ENCODE assay signal across 16 mouse cellular contexts in the genomic region with DNA sequence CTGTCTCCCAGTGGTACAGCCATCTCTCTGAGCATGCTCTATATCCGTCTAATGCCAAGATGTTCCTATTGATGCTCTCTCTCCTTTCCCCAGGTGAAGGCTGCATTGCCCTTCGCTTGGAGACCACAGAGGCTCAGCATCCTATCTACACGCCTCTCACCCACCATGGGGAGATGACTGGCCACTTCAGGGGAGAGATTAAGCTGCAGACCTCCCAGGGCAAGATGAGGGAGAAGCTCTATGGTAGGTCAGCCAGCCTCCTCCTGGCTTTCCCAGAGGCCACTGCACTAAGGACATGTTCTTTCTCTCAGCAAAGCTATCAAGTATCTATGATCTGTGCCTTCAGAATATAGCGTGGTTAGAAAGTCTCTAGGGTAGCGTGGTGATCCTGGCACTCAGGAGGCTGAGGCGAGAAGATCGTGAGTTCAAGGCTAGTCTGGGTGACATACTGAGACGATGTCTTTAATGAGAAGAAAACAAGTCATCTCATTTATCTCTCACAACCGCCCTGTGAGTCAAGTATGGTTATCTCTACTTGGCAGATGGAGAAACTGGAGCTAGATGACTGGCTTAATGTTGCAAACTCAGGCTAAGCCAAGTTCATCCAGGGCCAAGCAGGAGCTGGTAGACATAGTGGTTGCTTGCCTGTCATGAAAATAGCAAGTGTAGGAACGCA. TPM values are rescaled to one million over a fixed set of nuclear protein-coding genes. Genes with fewer than 3 reads are reported as not detected.
DNase-seq lines count a peak whose midpoint lies in the region; ATAC-seq and TF ChIP-seq lines count a peak whose summit lies in the region.
"Had no signal": no experiment of that assay in that cellular context is flagged by ENCODE, and none has a peak within 500 bp of the region (broad histone marks: within the 10 kb centered on the region; RNA-seq: fewer than 3 reads in every experiment).

No protein-coding gene starts in this region.

- TF ChIP-seq CTCF in G1E (IDR thresholded peaks at IDR 0.05; ENCODE audit: low read depth, low read length) = no peak
- no peak for TF ChIP-seq CTCF in liver, embryonic 14.5 days (IDR thresholded peaks at IDR 0.05; ENCODE audit: low read depth)
- no peak for TF ChIP-seq CTCF in gastrocnemius, adult 2 months (IDR thresholded peaks at IDR 0.05)

- peak overlapping the region; percentile 59; the same call in 1 of the 2 replicates for H3K27ac ChIP-seq in heart, embryonic 12.5 days (ENCODE audit: poor library complexity, severe bottlenecking)
- H3K27ac ChIP-seq in liver, embryonic 14.5 days = peak overlapping the region; percentile 96
- no peak overlapping the region for H3K27ac ChIP-seq in gastrocnemius, adult 2 months
- H3K27ac ChIP-seq: heart, embryonic 10.5 days; midbrain, embryonic 10.5 days had no signal

- peak; percentile 98 for TF ChIP-seq EP300 in liver, embryonic 14.5 days (IDR thresholded peaks at IDR 0.05; ENCODE audit: low read depth)

- no peak for DNase-seq in heart, postnatal 10 days
- peak; percentile 23 for DNase-seq in G1E (ENCODE audit: low spot score)
- DNase-seq in liver, embryonic 14.5 days (ENCODE audit: low read depth in 3 of 3, low spot score in 3 of 3) = peak; percentile 82 to 90 (median 86)
- DNase-seq in gastrocnemius, adult 2 months = no peak
- DNase-seq in ovary, adult 18-20 months (ENCODE audit: low spot score) = no peak
- no peak for DNase-seq in urinary bladder, adult 18-20 months (ENCODE audit: low spot score in 2 of 2)
- DNase-seq: cerebellum, postnatal 14 days; gastrocnemius, postnatal 25 days; kidney, postnatal 10 days; left cerebral cortex, postnatal 4 days; lung, adult 2 months; thymus, postnatal 4 days had no signal

- no peaks in the 10 kb centered on the region for H3K4me1 ChIP-seq in heart, embryonic 12.5 days (replicated peaks)
- peaks cover 28% of the 10 kb centered on the region for H3K4me1 ChIP-seq in G1E (ENCODE audit: insufficient read depth, low read depth, low read length)
- H3K4me1 ChIP-seq in liver, embryonic 14.5 days (replicated peaks; ENCODE audit: control insufficient read depth in 2 of 2, insufficient read depth in 2 of 2, low read length in 1 of 2) = peaks cover 43 to 50% of the 10 kb centered on the region in 2 experiments

- H3K4me3 ChIP-seq in heart, embryonic 12.5 days = no peak overlapping the region
- H3K4me3 ChIP-seq in G1E (ENCODE audit: low read depth, low read length) = no peak overlapping the region
- peak overlapping the region in 1 of 2 experiments; percentile 17; a peak in 2 of 4 replicates for H3K4me3 ChIP-seq in liver, embryonic 14.5 days (ENCODE audit: insufficient read depth in 1 of 2, low read depth in 2 of 2, low read length in 2 of 2)
- H3K4me3 ChIP-seq in gastrocnemius, adult 2 months = no peak overlapping the region
- H3K4me3 ChIP-seq: heart, embryonic 10.5 days; midbrain, embryonic 10.5 days had no signal

- no peaks in the 10 kb centered on the region for H3K27me3 ChIP-seq in heart, embryonic 12.5 days (replicated peaks)
- H3K27me3 ChIP-seq in G1E (ENCODE audit: insufficient read depth, low read length) = no peaks in the 10 kb centered on the region
- H3K27me3 ChIP-seq in liver, embryonic 14.5 days (ENCODE audit: control insufficient read depth, insufficient read depth, low read length) = no peaks in the 10 kb centered on the region

- H3K36me3 ChIP-seq in heart, embryonic 12.5 days = peaks cover 8% of the 10 kb centered on the region
- H3K36me3 ChIP-seq in G1E (replicated peaks) = peaks cover 100% of the 10 kb centered on the region
- no peaks in the 10 kb centered on the region; the same call in 1 of the 2 replicates for H3K36me3 ChIP-seq in liver, embryonic 14.5 days (replicated peaks; ENCODE audit: control insufficient read depth, insufficient read depth, low read depth)
- H3K36me3 ChIP-seq: midbrain, embryonic 10.5 days had no signal

- peaks cover 10% of the 10 kb centered on the region for H3K9me3 ChIP-seq in heart, embryonic 12.5 days (replicated peaks)
- H3K9me3 ChIP-seq in G1E (replicated peaks) = no peaks in the 10 kb centered on the region
- no peaks in the 10 kb centered on the region for H3K9me3 ChIP-seq in liver, embryonic 14.5 days (ENCODE audit: control insufficient read depth, low read length)
- H3K9me3 ChIP-seq: heart, embryonic 10.5 days; midbrain, embryonic 10.5 days had no signal

- no peak overlapping the region for H3K9ac ChIP-seq in heart, embryonic 12.5 days
- peak overlapping the region; percentile 60 for H3K9ac ChIP-seq in liver, embryonic 14.5 days (replicated peaks)

- 64% methylated on average over 10 of the region's 10 CpGs for WGBS in heart, embryonic 12.5 days
- WGBS in liver, embryonic 14.5 days (ENCODE audit: insufficient replicate concordance) = 33% methylated on average over 10 of the region's 10 CpGs

- intact Hi-C loops in heart, postnatal 10 days (cut with DNase I) = no loop called here
- intact Hi-C loops in gastrocnemius, adult 2 months (cut with DNase I) = no loop called here

- H3K4me2 ChIP-seq in heart, embryonic 12.5 days = no peak overlapping the region
- H3K4me2 ChIP-seq in liver, embryonic 14.5 days (ENCODE audit: low read depth) = peak overlapping the region; percentile 68

- ATAC-seq in heart, embryonic 12.5 days (ENCODE audit: insufficient number of reproducible peaks, low FRiP score) = peak; percentile 91
- ATAC-seq in G1E (ENCODE audit: extremely low read depth, insufficient number of reproducible peaks, low FRiP score, poor library complexity, severe bottlenecking) = peak; percentile 71
- peak; percentile 70 for ATAC-seq in common myeloid progenitor, adult 5-6 weeks (replicated peaks; ENCODE audit: low read depth, poor library complexity, severe bottlenecking)
- ATAC-seq in liver, embryonic 14.5 days (ENCODE audit: insufficient read depth) = peak; percentile 92

RNA-seq across cellular contexts. Expression of a gene that starts 43.6 kb away (rescaled TPM):
- 29.8 and 30.5 TPM in 2 replicates for polyA plus RNA-seq in heart, embryonic 12.5 days (2016; fragmentation: Nextera tagmentation; extraction: Ambion mirVana)
- 10 to 100 TPM; 25.6 to 27.9 TPM for total RNA-seq in heart, postnatal 10 days (2021)
- 48.1 and 66.2 TPM in 2 replicates for total RNA-seq in G1E (2014; fragmentation: Nextera tagmentation)
- 72.0 and 82.2 TPM in 2 replicates for total RNA-seq in G1E (2017)
- polyA plus RNA-seq in G1E (2012) = 6.6 and 10.3 TPM in 2 replicates
- 60.4 and 61.7 TPM in 2 replicates for total RNA-seq in common myeloid progenitor, adult 5-6 weeks (2017)
- 12.5 and 13.4 TPM in 2 replicates for polyA plus RNA-seq in liver, embryonic 14.5 days (2012; rRNA removed)
- 10.9 and 12.8 TPM in 2 replicates for polyA plus RNA-seq in liver, embryonic 14.5 days (2014; fragmentation: Nextera tagmentation; extraction: Ambion mirVana)
- 10 to 100 TPM; 16.3 to 18.7 TPM for total RNA-seq in gastrocnemius, adult 2 months (2021)

Comparison
In these comparisons a context has a peak if more than half of its experiments do, and no peak if none do; other contexts are left out.
1. DNase-seq: peak in G1E (single experiment) and liver, embryonic 14.5 days (3 of 3); none in heart, postnatal 10 days (0 of 2), gastrocnemius, adult 2 months (single experiment), ovary, adult 18-20 months (single experiment) and urinary bladder, adult 18-20 months (0 of 2).
2. Peak in every context shown above with its lines, with median percentiles within 50 percentile points of each other: ATAC-seq.